Mouse (Mus musculus) cortical plate, adult 2 months (tissue): ENCODE data around the gene Zfp637. TPM values are rescaled to one million over a fixed set of nuclear protein-coding genes. Genes with fewer than 3 reads are reported as not detected.
A peak's percentile ranks its signal among the peaks of the same experiment; 100 is the strongest.

Experiments
- H3K27ac ChIP-seq: fragments of 200-500 bp; 2 replicates; pipeline ENCODE4 v1.5.1; 2012; ENCODE audit warnings: low read length, control low read depth, inconsistent platforms; ENCODE audit not compliant: insufficient read depth
- H3K4me1 ChIP-seq: fragments of 200-500 bp; 2 replicates; pipeline ENCODE4 v1.6.1; 2011; ENCODE audit warnings: low read length; ENCODE audit not compliant: control insufficient read depth, insufficient read depth
- H3K4me3 ChIP-seq: fragments of 200-500 bp; 2 replicates; pipeline ENCODE4 v1.5.1; 2011; ENCODE audit warnings: mild to moderate bottlenecking, low read length, control low read depth; ENCODE audit not compliant: insufficient read depth
- CTCF ChIP-seq: fragments of 200-500 bp; IDR thresholded peaks from 2 replicates; pipeline ENCODE4 v1.5.1; 2011; ENCODE audit warnings: mild to moderate bottlenecking, control low read depth, low read length; ENCODE audit not compliant: insufficient read depth; ENCODE audit errors: extremely low read depth
- POLR2A ChIP-seq: fragments of 200-500 bp; IDR thresholded peaks from 2 replicates; pipeline ENCODE4 v1.6.1; 2011; ENCODE audit warnings: mild to moderate bottlenecking, low read length, control low read depth; ENCODE audit not compliant: insufficient read depth; ENCODE audit errors: extremely low read depth
- polyA plus RNA-seq: library from polyadenylated mRNA; depleted of rRNA; stranded (reverse); fragments of >200 nt; gene quantifications from 2 replicates; pipeline ENCODE4 v1.2.3, GENCODE M21; 2012; rRNA removed

The Zfp637 gene
- polyA plus RNA-seq, 1 experiment = 66.7 TPM

DNA sequence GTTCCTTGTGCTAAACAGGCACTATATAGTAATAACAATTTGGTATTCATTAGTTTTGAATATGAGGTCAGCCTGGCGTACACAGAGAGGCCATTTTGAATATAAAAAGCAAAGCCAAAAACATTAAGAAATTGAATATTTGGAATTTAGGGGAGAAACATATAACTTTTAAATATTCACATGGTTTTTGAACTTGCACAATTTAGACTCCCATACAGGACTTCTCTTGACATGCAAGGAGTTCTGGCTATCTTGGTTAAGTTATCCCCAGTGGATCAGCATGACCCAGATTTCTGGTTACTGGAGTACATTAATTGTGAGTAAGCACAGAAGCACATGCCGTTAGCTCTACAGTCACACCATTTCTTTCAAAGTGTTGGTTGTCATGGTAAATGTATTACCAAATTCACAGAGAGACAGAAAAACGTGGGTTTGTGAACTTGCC, 39.4 kb downstream of the Zfp637 start:
- peak overlapping the region; percentile 38; the same call in 1 of the 2 replicates for H3K4me3 ChIP-seq
- no peaks in the 10 kb centered on the region; the same call in 1 of the 2 replicates for H3K4me1 ChIP-seq
- TF ChIP-seq CTCF (no peak), POLR2A (no peak)
- H3K27ac ChIP-seq = no peak overlapping the region

GRCm38 (mm10) chr6:117881229-117881628, 40.2 kb downstream of the Zfp637 start:
- H3K4me1 ChIP-seq = no peaks in the 10 kb centered on the region; the same call in 1 of the 2 replicates
- H3K27ac ChIP-seq = no peak overlapping the region
- no peak overlapping the region for H3K4me3 ChIP-seq
- TF ChIP-seq CTCF (no peak), POLR2A (no peak)

GRCm38 (mm10) chr6:117881997-117882396, 41.0 kb downstream of the Zfp637 start:
- H3K4me3 ChIP-seq = no peak overlapping the region
- H3K27ac ChIP-seq = no peak overlapping the region
- TF ChIP-seq POLR2A = no peak
- no peaks in the 10 kb centered on the region; the same call in 1 of the 2 replicates for H3K4me1 ChIP-seq

DNA sequence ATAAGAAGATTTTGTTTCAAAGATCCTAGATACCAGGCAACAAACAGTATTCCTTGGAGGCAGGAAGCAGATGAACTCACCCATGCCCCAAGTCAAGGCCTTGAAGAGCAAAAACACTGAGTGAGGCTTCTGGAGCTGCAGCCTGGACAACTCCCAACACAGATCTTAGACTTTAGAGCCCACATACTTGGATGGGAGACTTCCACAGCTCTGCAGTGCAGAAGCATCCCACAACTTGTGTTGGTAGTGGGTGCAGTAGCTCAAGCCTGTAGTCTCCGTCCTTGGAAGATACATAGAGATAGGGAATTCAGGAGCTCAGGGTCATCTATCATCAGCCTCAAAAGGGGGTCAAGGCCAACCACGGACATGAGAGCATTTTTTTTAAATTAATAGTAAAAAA, 45.0 kb downstream of the Zfp637 start:
- Histone ChIP-seq H3K27ac (no peak overlapping the region), H3K4me3 (no peak overlapping the region), H3K4me1 (no peaks in the 10 kb centered on the region)
- no peak for TF ChIP-seq POLR2A
- no peak for TF ChIP-seq CTCF

GRCm38 (mm10) chr6:117888032-117888431, 47.1 kb downstream of the Zfp637 start:
- H3K4me1 ChIP-seq = no peaks in the 10 kb centered on the region
- no peak overlapping the region for H3K27ac ChIP-seq
- TF ChIP-seq POLR2A (no peak), CTCF (no peak)
- no peak overlapping the region for H3K4me3 ChIP-seq

DNA sequence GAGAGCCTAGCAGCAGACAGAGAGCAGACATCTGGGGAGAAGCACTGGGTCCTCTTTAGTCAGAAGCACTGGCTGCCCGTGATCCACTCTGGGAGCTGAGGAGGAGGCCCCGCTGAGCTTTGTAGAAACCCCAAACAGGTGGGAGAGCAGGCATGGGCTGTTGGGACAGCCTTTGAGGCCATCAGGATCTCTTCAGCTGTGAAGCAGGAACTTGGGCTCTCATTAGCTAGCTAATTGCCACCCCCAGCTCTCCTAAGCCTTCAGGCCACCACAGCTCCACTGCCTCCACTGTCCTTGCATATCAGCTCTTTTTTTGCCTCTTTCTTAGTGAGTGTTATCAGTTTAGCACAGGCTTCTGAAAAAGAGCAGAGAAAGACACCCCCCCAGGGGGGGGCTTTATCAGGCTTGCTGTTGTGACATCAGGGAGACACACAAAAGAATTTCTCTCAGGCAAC, 47.7 kb downstream of the Zfp637 start:
- Histone ChIP-seq H3K4me1 (no peaks in the 10 kb centered on the region), H3K4me3 (no peak overlapping the region), H3K27ac (no peak overlapping the region)
- TF ChIP-seq POLR2A (no peak), CTCF (no peak)

DNA sequence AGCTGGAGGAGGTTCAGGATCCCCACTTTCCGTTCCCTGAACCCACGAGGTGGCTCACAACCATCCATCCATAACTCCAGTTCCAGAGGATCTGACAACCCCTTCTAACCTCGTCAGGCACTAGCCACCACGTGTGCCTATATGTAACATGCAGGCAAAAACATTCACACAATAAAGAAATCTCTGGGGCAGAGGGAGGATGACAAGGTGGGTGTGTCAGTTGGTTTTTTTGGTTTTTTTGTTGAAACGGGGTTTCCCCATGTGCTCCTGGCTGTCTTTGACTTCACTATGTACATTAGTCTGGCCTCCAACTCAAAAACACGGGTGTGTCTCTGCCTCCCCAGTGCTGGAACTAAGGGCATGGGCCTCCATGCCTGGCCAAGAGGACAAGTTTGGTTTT, 49.3 kb downstream of the Zfp637 start:
- no peak overlapping the region for H3K4me3 ChIP-seq
- TF ChIP-seq CTCF = no peak
- no peak for TF ChIP-seq POLR2A
- H3K27ac ChIP-seq = no peak overlapping the region
- no peaks in the 10 kb centered on the region for H3K4me1 ChIP-seq

DNA sequence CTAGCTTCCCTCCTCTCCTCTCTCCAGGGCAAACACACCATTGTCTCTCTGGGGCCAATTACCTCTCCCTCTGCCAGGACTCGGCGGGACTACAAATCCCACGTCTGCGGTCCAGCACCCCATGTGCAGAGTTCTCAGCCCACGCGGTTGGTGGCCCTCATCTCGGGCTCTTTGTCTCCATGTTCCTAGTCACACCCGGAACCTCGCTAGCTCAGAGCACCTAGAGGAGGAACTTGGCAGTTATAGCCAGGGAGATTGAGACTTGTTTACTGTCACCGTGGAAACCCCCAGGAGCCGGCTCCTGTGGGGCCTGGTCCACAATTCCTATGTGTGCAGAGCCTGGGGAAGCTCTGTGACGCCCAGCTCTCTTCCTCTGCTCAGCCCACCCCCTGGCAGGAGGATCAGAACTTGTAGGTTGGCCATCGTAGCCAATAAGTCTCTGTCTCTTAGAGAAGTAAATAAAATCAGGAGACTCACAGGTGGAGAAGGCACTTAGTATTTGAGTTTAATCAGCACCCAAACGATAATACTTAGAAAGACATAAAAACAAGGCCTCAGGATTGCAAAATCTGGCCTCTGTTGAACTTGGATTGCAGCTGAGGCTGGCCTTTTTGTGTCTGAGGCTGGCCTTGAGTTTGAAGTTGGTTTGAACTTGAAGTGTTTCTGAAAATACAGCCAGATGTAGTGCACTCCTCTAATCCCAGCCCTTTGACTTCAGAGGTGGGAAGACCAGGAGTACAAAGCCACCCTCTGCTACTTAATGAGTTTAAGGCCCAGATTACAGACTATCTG, 50.6 kb downstream of the Zfp637 start:
- TF ChIP-seq CTCF (no peak), POLR2A (no peak)
- no peak overlapping the region for H3K4me3 ChIP-seq
- H3K27ac ChIP-seq = no peak overlapping the region
- H3K4me1 ChIP-seq = no peaks in the 10 kb centered on the region

- TF ChIP-seq CTCF = no peak
- TF ChIP-seq POLR2A = no peak
- Histone ChIP-seq H3K4me3 (no peak overlapping the region), H3K27ac (no peak overlapping the region), H3K4me1 (no peaks in the 10 kb centered on the region)
These were observed 51.4 kb downstream of the Zfp637 start for GRCm38 (mm10) chr6:117892386-117892785.

GRCm38 (mm10) chr6:117893435-117893834, 52.5 kb downstream of the Zfp637 start:
- H3K27ac ChIP-seq = no peak overlapping the region
- no peaks in the 10 kb centered on the region for H3K4me1 ChIP-seq
- no peak for TF ChIP-seq POLR2A
- H3K4me3 ChIP-seq = no peak overlapping the region

Other genes with a start within 250 kb of the Zfp637 start
- gene Zfp239, start 20.9 kb downstream of the Zfp637 start, polyA plus RNA-seq = 34.0 and 34.5 TPM in 2 replicates
- gene Hnrnpf, start 59.1 kb downstream of the Zfp637 start, polyA plus RNA-seq = 101 and 111 TPM in 2 replicates
- gene Fxyd4, start 96.5 kb downstream of the Zfp637 start, polyA plus RNA-seq = 0.17 TPM in 1 of 2 replicates, not detected in the other
- 160 and 164 TPM in 2 replicates for gene Rasgef1a, start 170.3 kb downstream of the Zfp637 start, polyA plus RNA-seq